Mouse (Mus musculus) myocyte (in vitro differentiated cells): ENCODE measurements around the gene Hist1h3f. TPM values are rescaled to one million over a fixed set of nuclear protein-coding genes. Genes with fewer than 3 reads are reported as not detected.

Experiments
- H3K27me3 ChIP-seq: one replicate; pipeline ENCODE4 v1.6.1; 2011; ENCODE audit not compliant: control insufficient read depth, insufficient read depth, insufficient read length
- H3K36me3 ChIP-seq: one replicate; pipeline ENCODE4 v1.6.1; 2011; ENCODE audit not compliant: control insufficient read depth, insufficient read depth
- H3K4me2 ChIP-seq: one replicate; pipeline ENCODE4 v1.6.1; 2011; ENCODE audit warnings: low read depth, control low read depth
- H3K4me3 ChIP-seq: one replicate; pipeline ENCODE4 v1.5.1; 2011; ENCODE audit warnings: mild to moderate bottlenecking, control low read depth, moderate library complexity
- H3K79me2 ChIP-seq: one replicate; pipeline ENCODE4 v1.6.1; 2011; ENCODE audit not compliant: control insufficient read depth, insufficient read depth
- H3ac ChIP-seq: one replicate; pipeline ENCODE4 v1.6.1; 2011; ENCODE audit not compliant: control insufficient read depth, insufficient read length
- CEBPB ChIP-seq: IDR thresholded peaks from 2 replicates; pipeline ENCODE4 v1.6.1; 2011; ENCODE audit warnings: mild to moderate bottlenecking, moderate library complexity; ENCODE audit not compliant: poor library complexity, insufficient read depth, severe bottlenecking
- E2F4 ChIP-seq: IDR thresholded peaks from one replicate; pipeline ENCODE4 v1.6.1; 2011; ENCODE audit warnings: mild to moderate bottlenecking, control low read depth, moderate library complexity; ENCODE audit not compliant: insufficient read depth
- MAX ChIP-seq: IDR thresholded peaks from one replicate; pipeline ENCODE4 v1.6.1; 2011; ENCODE audit warnings: low read depth, mild to moderate bottlenecking, control low read depth
- MYOD1 ChIP-seq, 3 experiments: IDR thresholded peaks; one replicate each; pipeline ENCODE4 v1.6.1; 2011; ENCODE audit warnings: control low read depth in 2 of 3, low read depth in 2 of 3, mild to moderate bottlenecking in 2 of 3, moderate library complexity in 1 of 3; ENCODE audit not compliant: insufficient read length in 2 of 3, control insufficient read depth in 1 of 3
- MYOG ChIP-seq, 3 experiments: IDR thresholded peaks; one replicate each; pipeline ENCODE4 v1.6.1; 2011; ENCODE audit warnings: control low read depth in 2 of 3, low read depth in 2 of 3, mild to moderate bottlenecking in 2 of 3; ENCODE audit not compliant: insufficient read length in 2 of 3, control insufficient read depth in 1 of 3, insufficient read depth in 1 of 3
- POLR2A ChIP-seq: IDR thresholded peaks from one replicate; pipeline ENCODE4 v1.6.1; 2011; ENCODE audit warnings: low read depth, mild to moderate bottlenecking, control low read depth, moderate library complexity; ENCODE audit not compliant: insufficient read length
- POLR2AphosphoS2 ChIP-seq: IDR thresholded peaks from one replicate; pipeline ENCODE4 v1.6.1; 2011; ENCODE audit warnings: low read depth, control low read depth; ENCODE audit not compliant: insufficient read length
- REST ChIP-seq: IDR thresholded peaks from one replicate; pipeline ENCODE4 v1.6.1; 2011; ENCODE audit warnings: mild to moderate bottlenecking, control low read depth, moderate library complexity; ENCODE audit not compliant: insufficient read depth, insufficient read length
- SRF ChIP-seq: IDR thresholded peaks from one replicate; pipeline ENCODE4 v1.6.1; 2011; ENCODE audit warnings: low read depth; ENCODE audit not compliant: control insufficient read depth, insufficient read length
- TCF12 ChIP-seq: IDR thresholded peaks from one replicate; pipeline ENCODE4 v1.6.1; 2011; ENCODE audit warnings: mild to moderate bottlenecking, control low read depth; ENCODE audit not compliant: poor library complexity, insufficient read depth, severe bottlenecking
- TCF3 ChIP-seq: IDR thresholded peaks from one replicate; pipeline ENCODE4 v1.6.1; 2011; ENCODE audit warnings: low read depth, control low read depth; ENCODE audit not compliant: insufficient read length
- USF1 ChIP-seq: IDR thresholded peaks from one replicate; pipeline ENCODE4 v1.6.1; 2011; ENCODE audit warnings: low read depth, mild to moderate bottlenecking, control low read depth, moderate library complexity
- polyA plus RNA-seq: library from polyadenylated mRNA; unstranded; fragments of >200 nt; fragmentation: generic; extraction: Trizol; gene quantifications from one replicate; pipeline ENCODE4 v1.2.1, GENCODE M21; 2012; ENCODE audit warnings: missing spikeins

The Hist1h3f gene
- polyA plus RNA-seq, 1 experiment = 0.91 TPM

GRCm38 (mm10) chr13:23513517-23513916 lies 30.3 kb upstream of the Hist1h3f start:
- TF ChIP-seq MYOD1 (IDR thresholded peaks at IDR 0.05; ENCODE audit: control insufficient read depth in 1 of 3, insufficient read length in 2 of 3, low read depth in 2 of 3) (no peak), USF1 (no peak), TCF3 (no peak), SRF (no peak), POLR2AphosphoS2 (no peak), E2F4 (no peak), MYOG (IDR thresholded peaks at IDR 0.05; ENCODE audit: control insufficient read depth in 1 of 3, insufficient read depth in 1 of 3, insufficient read length in 2 of 3, low read depth in 2 of 3) (no peak), REST (no peak), TCF12 (no peak), MAX (no peak)
- Histone ChIP-seq H3K4me3 (no peak overlapping the region), H3ac (no peak overlapping the region)

DNA sequence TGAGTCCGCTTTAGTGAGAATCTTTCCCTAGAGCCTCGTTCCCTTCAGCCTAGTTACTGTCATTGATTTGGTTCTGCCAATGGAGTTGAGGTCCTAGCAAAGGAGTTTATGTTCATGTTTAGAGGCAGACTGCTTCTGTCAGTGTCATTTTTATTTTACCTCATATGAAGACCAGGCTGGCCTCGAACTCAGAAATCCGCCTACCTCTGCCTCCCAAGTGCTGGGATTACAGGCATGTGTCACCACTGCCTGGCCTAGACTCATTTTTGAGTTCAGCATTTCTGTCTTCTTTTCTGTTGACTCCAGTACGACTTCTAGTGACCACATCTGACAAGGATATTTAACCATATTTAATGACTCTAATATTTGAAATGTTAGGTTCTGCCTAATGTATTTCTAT lies 28.6 kb upstream of the Hist1h3f start:
- H3K36me3 ChIP-seq = no peaks in the 10 kb centered on the region
- no peak overlapping the region for H3K4me2 ChIP-seq
- H3ac ChIP-seq = no peak overlapping the region
- no peak overlapping the region for H3K4me3 ChIP-seq
- H3K27me3 ChIP-seq = no peaks in the 10 kb centered on the region
- no peaks in the 10 kb centered on the region for H3K79me2 ChIP-seq
- TF ChIP-seq E2F4 (no peak), REST (no peak), USF1 (no peak), POLR2A (no peak), MAX (no peak), SRF (no peak), TCF12 (no peak), CEBPB (no peak), MYOD1 (IDR thresholded peaks at IDR 0.05; ENCODE audit: control insufficient read depth in 1 of 3, insufficient read length in 2 of 3, low read depth in 2 of 3) (no peak), POLR2AphosphoS2 (no peak), TCF3 (no peak), MYOG (IDR thresholded peaks at IDR 0.05; ENCODE audit: control insufficient read depth in 1 of 3, insufficient read depth in 1 of 3, insufficient read length in 2 of 3, low read depth in 2 of 3) (no peak)

More at GRCm38 (mm10) chr13:23513517-23513916, 30.3 kb upstream of the Hist1h3f start:
- Histone ChIP-seq H3K36me3 (no peaks in the 10 kb centered on the region), H3K27me3 (no peaks in the 10 kb centered on the region), H3K79me2 (no peaks in the 10 kb centered on the region), H3K4me2 (no peak overlapping the region)

DNA sequence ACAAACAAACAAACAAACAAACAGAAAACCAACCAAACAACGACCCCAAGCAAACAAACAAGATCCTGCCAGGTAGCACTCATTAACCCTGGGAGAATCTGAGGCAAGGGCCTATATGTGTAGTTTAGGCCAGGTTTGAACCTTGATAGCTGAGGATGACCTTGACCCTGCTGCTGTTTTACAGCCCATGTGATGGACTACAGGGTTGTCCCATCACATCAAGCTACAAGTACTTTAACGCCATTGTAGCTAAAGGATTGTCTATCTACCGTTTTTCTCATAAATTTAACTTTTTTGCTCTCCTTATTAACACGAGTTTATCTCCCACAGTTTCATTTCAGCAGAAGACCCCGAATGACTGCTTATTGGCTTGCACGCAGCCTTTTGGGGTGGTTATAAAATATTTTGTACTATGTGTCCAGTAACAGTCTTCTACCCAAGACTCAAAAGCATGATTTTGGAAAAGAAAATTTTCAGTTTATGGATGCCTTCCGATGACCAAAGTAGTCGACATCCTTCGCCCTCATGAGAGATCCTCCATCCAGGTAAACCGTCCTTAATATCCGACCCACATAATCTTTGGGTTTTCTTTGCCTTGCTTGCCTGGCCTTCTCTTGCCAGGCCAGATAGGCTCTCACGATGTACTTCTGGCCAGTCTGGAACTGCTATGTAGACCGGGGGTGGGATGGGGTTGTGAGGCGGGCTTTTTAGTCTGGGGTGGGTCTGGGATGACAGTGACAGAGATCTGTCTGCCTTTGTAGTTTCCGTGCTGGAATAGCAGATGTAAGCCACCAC lies 27.8 kb upstream of the Hist1h3f start:
- H3K4me2 ChIP-seq = peak overlapping the region; percentile 88
- TF ChIP-seq MAX (no peak), E2F4 (no peak), TCF12 (no peak), REST (no peak)

GRCm38 (mm10) chr13:23516822-23517602 lies 26.8 kb upstream of the Hist1h3f start:
- Histone ChIP-seq H3K79me2 (no peaks in the 10 kb centered on the region), H3K27me3 (no peaks in the 10 kb centered on the region), H3K4me3 (peak overlapping the region; percentile 29), H3K4me2 (peak overlapping the region; percentile 88), H3ac (no peak overlapping the region), H3K36me3 (no peaks in the 10 kb centered on the region)
- TF ChIP-seq SRF = no peak
- TF ChIP-seq TCF3 = no peak
- no peak for TF ChIP-seq POLR2AphosphoS2
- TF ChIP-seq MYOG (IDR thresholded peaks at IDR 0.05; ENCODE audit: control insufficient read depth in 1 of 3, insufficient read depth in 1 of 3, insufficient read length in 2 of 3, low read depth in 2 of 3) = no peak
- TF ChIP-seq REST = no peak

More for the DNA sequence above, 27.8 kb upstream of the Hist1h3f start:
- no peak overlapping the region for H3ac ChIP-seq
- no peaks in the 10 kb centered on the region for H3K27me3 ChIP-seq
- no peaks in the 10 kb centered on the region for H3K79me2 ChIP-seq
- H3K36me3 ChIP-seq = no peaks in the 10 kb centered on the region
- H3K4me3 ChIP-seq = peak overlapping the region; percentile 29
